Mouse (Mus musculus) bone marrow macrophage, adult 2 months (primary cell): Measurements from ENCODE around the gene Psmd3. TPM values are rescaled to one million over a fixed set of nuclear protein-coding genes. Genes with fewer than 3 reads are reported as not detected.

ENCODE experiments used
- H3K27ac ChIP-seq: 2 replicates; pipeline ENCODE4 v1.5.1; 2012; ENCODE audit warnings: low read depth, low read length; ENCODE audit not compliant: insufficient read depth
- H3K4me1 ChIP-seq: 2 replicates; pipeline ENCODE4 v1.6.1; 2012; ENCODE audit warnings: low read length; ENCODE audit not compliant: control insufficient read depth, insufficient read depth
- H3K4me3 ChIP-seq: 2 replicates; pipeline ENCODE4 v1.5.1; 2012; ENCODE audit warnings: mild to moderate bottlenecking, low read length, moderate library complexity; ENCODE audit not compliant: insufficient read depth
- CTCF ChIP-seq: IDR thresholded peaks from 2 replicates; pipeline ENCODE4 v1.5.1; 2012; ENCODE audit warnings: low read depth, mild to moderate bottlenecking, low read length, moderate library complexity
- POLR2A ChIP-seq: IDR thresholded peaks from 2 replicates; pipeline ENCODE4 v1.6.1; 2012; ENCODE audit warnings: mild to moderate bottlenecking, low read depth, low read length, borderline replicate concordance
- polyA plus RNA-seq: library from polyadenylated mRNA; stranded (reverse); fragments of >200 nt; gene quantifications from 2 replicates; pipeline ENCODE4 v1.2.4, GENCODE M21; 2012; ENCODE audit not compliant: missing spikeins, insufficient read depth, insufficient read length

The Psmd3 gene
- polyA plus RNA-seq, 1 experiment: 53.7 TPM

- TF ChIP-seq CTCF (no peak), POLR2A (no peak)
- Histone ChIP-seq H3K4me1 (0 out of 2 replicates have a peak, but pooled peaks cover 2% of the 10 kb centered on the region), H3K4me3 (no peak overlapping the region), H3K27ac (no peak overlapping the region)
Observed at GRCm38 (mm10) chr11:98688009-98688408, 5.7 kb downstream of the Psmd3 start.

DNA sequence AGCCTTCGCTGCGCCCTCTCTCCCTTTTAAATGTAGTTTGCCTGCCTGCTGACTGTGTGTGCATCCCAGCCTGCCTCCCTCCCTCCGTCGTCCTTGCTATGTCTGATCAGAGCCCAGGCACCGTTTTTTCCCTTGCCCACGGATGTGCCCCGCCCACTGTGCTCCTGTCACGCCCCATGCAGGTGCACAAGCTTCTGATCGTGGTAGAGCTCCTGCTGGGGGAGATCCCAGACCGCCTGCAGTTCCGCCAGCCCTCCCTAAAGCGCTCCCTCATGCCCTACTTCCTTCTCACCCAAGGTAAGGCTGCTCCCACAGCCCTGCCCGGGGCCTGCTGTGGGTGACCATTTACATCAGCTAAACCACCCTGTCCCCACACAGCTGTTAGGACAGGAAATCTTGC is 10.8 kb downstream of the Psmd3 start:
- no peak overlapping the region for H3K4me3 ChIP-seq
- TF ChIP-seq CTCF (no peak), POLR2A (no peak)
- no peak overlapping the region for H3K27ac ChIP-seq
- no peaks in the 10 kb centered on the region for H3K4me1 ChIP-seq

- Histone ChIP-seq H3K4me1 (no peaks in the 10 kb centered on the region), H3K4me3 (no peak overlapping the region), H3K27ac (no peak overlapping the region)
- TF ChIP-seq CTCF (no peak), POLR2A (no peak)
Observed at GRCm38 (mm10) chr11:98693746-98694145, 11.4 kb downstream of the Psmd3 start.

- Histone ChIP-seq H3K4me1 (no peaks in the 10 kb centered on the region), H3K27ac (no peak overlapping the region), H3K4me3 (no peak overlapping the region)
- TF ChIP-seq POLR2A (no peak), CTCF (no peak)
Observed at GRCm38 (mm10) chr11:98694301-98694700, 11.9 kb downstream of the Psmd3 start.

- no peak overlapping the region for H3K27ac ChIP-seq
- no peak overlapping the region for H3K4me3 ChIP-seq
- TF ChIP-seq CTCF (no peak), POLR2A (no peak)
- peaks cover 3% of the 10 kb centered on the region; the same call in 1 of the 2 replicates for H3K4me1 ChIP-seq
Observed at GRCm38 (mm10) chr11:98695408-98695807, 13.1 kb downstream of the Psmd3 start.

DNA sequence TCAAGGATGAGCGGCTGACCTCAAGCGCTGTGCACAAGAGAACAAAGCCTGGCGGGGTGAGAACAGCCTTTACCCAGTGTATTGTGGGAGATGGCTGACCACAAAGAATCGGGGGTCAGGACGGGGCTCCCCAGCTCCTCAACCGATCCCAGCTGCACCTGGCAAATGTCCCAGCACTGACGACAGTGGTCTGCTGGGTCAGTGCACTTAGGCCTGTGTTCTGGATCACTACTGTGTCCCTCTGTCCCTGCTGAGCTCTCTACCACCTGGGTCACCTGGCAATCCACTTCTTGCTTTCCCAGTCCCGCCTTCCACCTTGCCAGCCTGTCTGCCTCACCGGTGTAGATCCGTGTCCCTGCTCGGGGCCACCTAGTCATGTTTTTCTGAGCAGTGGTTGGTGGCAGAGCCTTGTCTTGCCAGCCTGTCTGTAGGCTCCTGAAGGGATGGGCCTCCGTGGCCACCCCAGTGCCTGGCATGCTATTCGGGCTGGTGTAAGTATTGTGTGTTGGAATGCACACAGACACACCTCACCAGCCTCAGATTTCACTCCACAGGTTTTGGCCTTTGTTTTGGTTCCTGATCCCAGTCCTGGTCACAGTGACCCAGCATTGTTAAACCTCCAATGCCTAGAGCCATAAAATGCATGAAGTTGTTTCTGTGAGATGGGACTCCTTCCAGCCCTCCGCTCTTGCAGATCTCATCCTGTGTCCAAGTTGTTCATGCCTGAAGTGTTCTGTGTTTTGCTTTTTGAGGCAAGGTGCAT is 14.3 kb downstream of the Psmd3 start:
- H3K4me3 ChIP-seq: no peak overlapping the region
- peaks cover 10% of the 10 kb centered on the region; the same call in 1 of the 2 replicates for H3K4me1 ChIP-seq
- TF ChIP-seq POLR2A (no peak), CTCF (no peak)
- no peak overlapping the region for H3K27ac ChIP-seq

GRCm38 (mm10) chr11:98697225-98697624 is 14.9 kb downstream of the Psmd3 start:
- Histone ChIP-seq H3K27ac (no peak overlapping the region), H3K4me3 (no peak overlapping the region), H3K4me1 (peaks cover 10% of the 10 kb centered on the region; the same call in 1 of the 2 replicates)
- TF ChIP-seq CTCF (no peak), POLR2A (no peak)

GRCm38 (mm10) chr11:98698849-98699640 is 16.7 kb downstream of the Psmd3 start:
- no peak overlapping the region for H3K27ac ChIP-seq
- H3K4me3 ChIP-seq: no peak overlapping the region
- H3K4me1 ChIP-seq: peaks cover 10% of the 10 kb centered on the region; the same call in 1 of the 2 replicates
- TF ChIP-seq CTCF (no peak), POLR2A (no peak)

- Histone ChIP-seq H3K4me1 (peaks cover 10% of the 10 kb centered on the region; the same call in 1 of the 2 replicates), H3K4me3 (no peak overlapping the region), H3K27ac (no peak overlapping the region)
- TF ChIP-seq POLR2A (no peak), CTCF (peak; percentile 97)
Observed at GRCm38 (mm10) chr11:98699911-98700310, 17.6 kb downstream of the Psmd3 start.
